Mouse (Mus musculus) midbrain, embryonic 16.5 days (tissue): ENCODE results near the gene Olfr419. TPM values are rescaled to one million over a fixed set of nuclear protein-coding genes. Genes with fewer than 3 reads are reported as not detected.

Experiments used
- ATAC-seq: fragments of 200-750 bp; cut with Nextera tagmentation; 2 replicates; pipeline ENCODE4 v1.8.0; 2017; ENCODE audit warnings: moderate TSS enrichment
- H3K27ac ChIP-seq: fragments of 300-500 bp; sonication (generic); 2 replicates; pipeline ENCODE4 v1.5.1; 2014; ENCODE audit warnings: mild to moderate bottlenecking, low read length, mixed read lengths
- H3K27me3 ChIP-seq: fragments of 300-500 bp; sonication (generic); 2 replicates; pipeline ENCODE4 v1.6.1; 2014; ENCODE audit warnings: low read depth, low read length, mixed read lengths; ENCODE audit not compliant: control insufficient read depth, insufficient read depth
- H3K36me3 ChIP-seq: fragments of 300-500 bp; sonication (generic); 2 replicates; pipeline ENCODE4 v1.6.1; 2014; ENCODE audit warnings: mild to moderate bottlenecking, low read length, moderate library complexity, mixed read lengths; ENCODE audit not compliant: control insufficient read depth, insufficient read depth
- H3K4me1 ChIP-seq: fragments of 300-500 bp; sonication (generic); 2 replicates; pipeline ENCODE4 v1.6.1; 2014; ENCODE audit warnings: mild to moderate bottlenecking, low read length, mixed read lengths; ENCODE audit not compliant: control insufficient read depth, insufficient read depth
- H3K4me2 ChIP-seq: fragments of 300-500 bp; sonication (generic); 2 replicates; pipeline ENCODE4 v1.6.1; 2014; ENCODE audit warnings: mild to moderate bottlenecking, low read length, mixed read lengths
- H3K4me3 ChIP-seq: fragments of 300-500 bp; sonication (generic); 2 replicates; pipeline ENCODE4 v1.5.1; 2014; ENCODE audit warnings: low read depth, mild to moderate bottlenecking, low read length, moderate library complexity, mixed read lengths
- H3K9ac ChIP-seq: fragments of 300-500 bp; sonication (generic); 2 replicates; pipeline ENCODE4 v1.6.1; 2014; ENCODE audit warnings: low read depth, low read length, mixed read lengths
- H3K9me3 ChIP-seq: fragments of 300-500 bp; sonication (generic); replicated peaks from 2 replicates; pipeline ENCODE4 v1.6.1; 2014; ENCODE audit warnings: mild to moderate bottlenecking, low read length, mixed read lengths; ENCODE audit not compliant: control insufficient read depth, poor library complexity, severe bottlenecking
- WGBS: fragments of 180-500 bp; shearing (Covaris S2); extraction: QIAGEN DNeasy Blood & Tissue Kit; methylation state at CpG from one replicate; pipeline ENCODE4 v1.1.7; 2014; 5-methylcytosine and 5-hydroxymethylcytosine counted together
- polyA plus RNA-seq: library from polyadenylated mRNA; unstranded; fragments of >200 nt; fragmentation: Nextera tagmentation; extraction: Ambion mirVana; gene quantifications from 2 replicates; pipeline ENCODE4 v1.2.1, GENCODE M21; 2015

Gene Olfr419
- not detected in 2 replicates for polyA plus RNA-seq

GRCm38 (mm10) chr1:174251961-174252360 lies at the start of gene Olfr419:
Gene Olfr419, minus strand, starts transcription at chr1:174252061.
- Histone ChIP-seq H3K9me3 (no peaks in the 10 kb centered on the region), H3K4me3 (no peak within 1 kb of the TSS), H3K27ac (no peak within 1 kb of the TSS), H3K36me3 (no peaks in the 10 kb centered on the region), H3K9ac (no peak within 1 kb of the TSS), H3K4me2 (no peak within 1 kb of the TSS), H3K27me3 (no peaks in the 10 kb centered on the region), H3K4me1 (no peaks in the 10 kb centered on the region)
- no peak for ATAC-seq
- WGBS, result 84% methylated on average over 3 of the region's 3 CpGs

- WGBS, result 87% methylated on average over 3 of the region's 3 CpGs
- H3K4me2 ChIP-seq, result no peak overlapping the region
- ATAC-seq, result no peak
- no peak overlapping the region for H3K9ac ChIP-seq
- no peaks in the 10 kb centered on the region for H3K36me3 ChIP-seq
- H3K27me3 ChIP-seq, result no peaks in the 10 kb centered on the region
- H3K27ac ChIP-seq, result no peak overlapping the region
- no peaks in the 10 kb centered on the region for H3K9me3 ChIP-seq
- no peaks in the 10 kb centered on the region for H3K4me1 ChIP-seq
- no peak overlapping the region for H3K4me3 ChIP-seq
Observed at GRCm38 (mm10) chr1:174270643-174271042, 18.8 kb upstream of the Olfr419 start.

GRCm38 (mm10) chr1:174269162-174269561 lies 17.3 kb upstream of the Olfr419 start:
- peaks cover 3% of the 10 kb centered on the region; the same call in 1 of the 2 replicates for H3K9me3 ChIP-seq
- H3K9ac ChIP-seq, result no peak overlapping the region
- WGBS, result 78% methylated on average over 4 of the region's 4 CpGs
- H3K27ac ChIP-seq, result no peak overlapping the region
- ATAC-seq, result no peak
- no peak overlapping the region for H3K4me3 ChIP-seq
- H3K36me3 ChIP-seq, result no peaks in the 10 kb centered on the region
- no peaks in the 10 kb centered on the region for H3K4me1 ChIP-seq
- H3K4me2 ChIP-seq, result no peak overlapping the region
- H3K27me3 ChIP-seq, result no peaks in the 10 kb centered on the region

GRCm38 (mm10) chr1:174267816-174268215 lies 16.0 kb upstream of the Olfr419 start:
- Histone ChIP-seq H3K9ac (no peak overlapping the region), H3K4me3 (no peak overlapping the region), H3K9me3 (peaks cover 3% of the 10 kb centered on the region; the same call in 1 of the 2 replicates), H3K27ac (no peak overlapping the region), H3K4me1 (no peaks in the 10 kb centered on the region), H3K27me3 (no peaks in the 10 kb centered on the region), H3K4me2 (no peak overlapping the region), H3K36me3 (no peaks in the 10 kb centered on the region)
- 83% methylated on average over 4 of the region's 4 CpGs for WGBS
- ATAC-seq, result no peak

- H3K36me3 ChIP-seq, result no peaks in the 10 kb centered on the region
- no peak overlapping the region for H3K4me2 ChIP-seq
- 86% methylated on average over 2 of the region's 2 CpGs for WGBS
- ATAC-seq, result no peak
- H3K4me1 ChIP-seq, result no peaks in the 10 kb centered on the region
- H3K9ac ChIP-seq, result no peak overlapping the region
- no peaks in the 10 kb centered on the region for H3K9me3 ChIP-seq
- H3K27me3 ChIP-seq, result no peaks in the 10 kb centered on the region
- H3K27ac ChIP-seq, result no peak overlapping the region
- no peak overlapping the region for H3K4me3 ChIP-seq
Observed at GRCm38 (mm10) chr1:174250376-174250775, 1.5 kb downstream of the Olfr419 start.

- Histone ChIP-seq H3K36me3 (no peaks in the 10 kb centered on the region), H3K9me3 (no peaks in the 10 kb centered on the region), H3K27ac (no peak overlapping the region), H3K4me3 (no peak overlapping the region), H3K4me1 (no peaks in the 10 kb centered on the region), H3K9ac (no peak overlapping the region), H3K4me2 (no peak overlapping the region), H3K27me3 (no peaks in the 10 kb centered on the region)
- 73% methylated on average over 6 of the region's 6 CpGs for WGBS
- no peak for ATAC-seq
Observed at GRCm38 (mm10) chr1:174247170-174247569, 4.7 kb downstream of the Olfr419 start.

GRCm38 (mm10) chr1:174246080-174246479 lies 5.8 kb downstream of the Olfr419 start:
- Histone ChIP-seq H3K9me3 (no peaks in the 10 kb centered on the region), H3K4me3 (no peak overlapping the region), H3K36me3 (no peaks in the 10 kb centered on the region), H3K27me3 (no peaks in the 10 kb centered on the region), H3K4me2 (no peak overlapping the region), H3K27ac (no peak overlapping the region), H3K4me1 (no peaks in the 10 kb centered on the region), H3K9ac (no peak overlapping the region)
- 93% methylated on average over 1 of the region's 1 CpGs for WGBS
- no peak for ATAC-seq

- ATAC-seq, result no peak
- Histone ChIP-seq H3K4me3 (no peak overlapping the region), H3K9me3 (no peaks in the 10 kb centered on the region), H3K27me3 (no peaks in the 10 kb centered on the region), H3K9ac (no peak overlapping the region), H3K27ac (no peak overlapping the region), H3K4me2 (no peak overlapping the region), H3K36me3 (no peaks in the 10 kb centered on the region), H3K4me1 (no peaks in the 10 kb centered on the region)
- WGBS, result 79% methylated on average over 2 of the region's 2 CpGs
Observed at GRCm38 (mm10) chr1:174244621-174245020, 7.2 kb downstream of the Olfr419 start.

- H3K9ac ChIP-seq, result no peak overlapping the region
- no peak overlapping the region for H3K4me2 ChIP-seq
- WGBS, result 93% methylated on average over 4 of the region's 4 CpGs
- H3K4me3 ChIP-seq, result no peak overlapping the region
- no peaks in the 10 kb centered on the region for H3K36me3 ChIP-seq
- ATAC-seq, result no peak
- H3K4me1 ChIP-seq, result no peaks in the 10 kb centered on the region
- no peaks in the 10 kb centered on the region for H3K27me3 ChIP-seq
- H3K9me3 ChIP-seq, result no peaks in the 10 kb centered on the region
- H3K27ac ChIP-seq, result no peak overlapping the region
Observed at GRCm38 (mm10) chr1:174239916-174240315, 11.9 kb downstream of the Olfr419 start.
